Mouse (Mus musculus): ENCODE results near the gene Tnik. TPM values are rescaled to one million over a fixed set of nuclear protein-coding genes. Genes with fewer than 3 reads are reported as not detected.

Tnik gene
- polyA plus RNA-seq (2015; fragmentation: Nextera tagmentation; extraction: Ambion mirVana), result 3.1 and 4.3 TPM in 2 replicates

- WGBS, result under 1% methylated on average over 58 of the region's 59 CpGs
- Histone ChIP-seq H3K4me2 (peak within 1 kb of the TSS; percentile 94), H3K9ac (peak within 1 kb of the TSS; percentile 64), H3K4me3 (replicated peaks) (peak within 1 kb of the TSS; percentile 72), H3K27me3 (peaks cover 5% of the 10 kb centered on the region), H3K4me1 (peaks cover 35% of the 10 kb centered on the region), H3K36me3 (no peaks in the 10 kb centered on the region), H3K9me3 (replicated peaks) (no peaks in the 10 kb centered on the region), H3K27ac (peak within 1 kb of the TSS; percentile 39; the same call in 1 of the 2 replicates)
- ATAC-seq (replicated peaks; ENCODE audit: low FRiP score), result peak; percentile 91
These were observed at the start of gene Tnik for GRCm38 (mm10) chr3:28263002-28263947. Tnik (plus strand) TSS chr3:28263214.

GRCm38 (mm10) chr3:28214886-28215311 is 48.1 kb upstream of the Tnik start:
- Histone ChIP-seq H3K27ac (no peak overlapping the region), H3K27me3 (no peaks in the 10 kb centered on the region), H3K4me2 (no peak overlapping the region), H3K4me1 (no peaks in the 10 kb centered on the region), H3K4me3 (replicated peaks) (no peak overlapping the region), H3K9ac (no peak overlapping the region), H3K9me3 (replicated peaks) (no peaks in the 10 kb centered on the region), H3K36me3 (no peaks in the 10 kb centered on the region)
- no peak for ATAC-seq (replicated peaks; ENCODE audit: low FRiP score)
- 83% methylated on average over 7 of the region's 7 CpGs for WGBS

- no peaks in the 10 kb centered on the region for H3K9me3 ChIP-seq (replicated peaks)
- H3K27ac ChIP-seq, result no peak overlapping the region
- ATAC-seq (replicated peaks; ENCODE audit: low FRiP score), result no peak
- no peaks in the 10 kb centered on the region for H3K27me3 ChIP-seq
- WGBS, result 40% methylated on average over 5 of the region's 5 CpGs
- no peak overlapping the region for H3K4me3 ChIP-seq (replicated peaks)
- no peak overlapping the region for H3K4me2 ChIP-seq
- no peaks in the 10 kb centered on the region for H3K4me1 ChIP-seq
- no peaks in the 10 kb centered on the region for H3K36me3 ChIP-seq
- no peak overlapping the region for H3K9ac ChIP-seq
These were observed 46.0 kb upstream of the Tnik start for GRCm38 (mm10) chr3:28217001-28217400.

GRCm38 (mm10) chr3:28219533-28219932 is 43.5 kb upstream of the Tnik start:
- no peak overlapping the region for H3K4me2 ChIP-seq
- H3K9me3 ChIP-seq (replicated peaks), result no peaks in the 10 kb centered on the region
- WGBS, result 88% methylated on average over 7 of the region's 7 CpGs
- H3K4me3 ChIP-seq (replicated peaks), result no peak overlapping the region
- H3K27ac ChIP-seq, result no peak overlapping the region
- no peak for ATAC-seq (replicated peaks; ENCODE audit: low FRiP score)
- no peaks in the 10 kb centered on the region for H3K27me3 ChIP-seq
- H3K4me1 ChIP-seq, result no peaks in the 10 kb centered on the region
- H3K9ac ChIP-seq, result no peak overlapping the region
- no peaks in the 10 kb centered on the region for H3K36me3 ChIP-seq

- H3K9me3 ChIP-seq (replicated peaks), result no peaks in the 10 kb centered on the region
- no peaks in the 10 kb centered on the region for H3K36me3 ChIP-seq
- H3K9ac ChIP-seq, result no peak overlapping the region
- no peak for ATAC-seq (replicated peaks; ENCODE audit: low FRiP score)
- H3K27ac ChIP-seq, result no peak overlapping the region
- no peak overlapping the region for H3K4me2 ChIP-seq
- no peak overlapping the region for H3K4me3 ChIP-seq (replicated peaks)
- WGBS, result 86% methylated on average over 3 of the region's 3 CpGs
- H3K4me1 ChIP-seq, result no peaks in the 10 kb centered on the region
- no peaks in the 10 kb centered on the region for H3K27me3 ChIP-seq
These were observed 43.0 kb upstream of the Tnik start for GRCm38 (mm10) chr3:28219964-28220363.

GRCm38 (mm10) chr3:28224437-28225356 is 38.3 kb upstream of the Tnik start:
- Histone ChIP-seq H3K9ac (no peak overlapping the region), H3K4me3 (replicated peaks) (no peak overlapping the region), H3K4me2 (no peak overlapping the region), H3K27me3 (no peaks in the 10 kb centered on the region), H3K27ac (no peak overlapping the region), H3K36me3 (no peaks in the 10 kb centered on the region), H3K4me1 (no peaks in the 10 kb centered on the region), H3K9me3 (replicated peaks) (no peaks in the 10 kb centered on the region)
- no peak for ATAC-seq (replicated peaks; ENCODE audit: low FRiP score)
- WGBS, result 78% methylated on average over 15 of the region's 15 CpGs

GRCm38 (mm10) chr3:28225357-28225905 is 37.6 kb upstream of the Tnik start:
- Histone ChIP-seq H3K4me3 (replicated peaks) (no peak overlapping the region), H3K9ac (no peak overlapping the region), H3K4me2 (no peak overlapping the region), H3K4me1 (no peaks in the 10 kb centered on the region), H3K9me3 (replicated peaks) (no peaks in the 10 kb centered on the region), H3K27me3 (no peaks in the 10 kb centered on the region), H3K27ac (no peak overlapping the region), H3K36me3 (no peaks in the 10 kb centered on the region)
- 84% methylated on average over 9 of the region's 9 CpGs for WGBS
- ATAC-seq (replicated peaks; ENCODE audit: low FRiP score), result no peak

- Histone ChIP-seq H3K4me2 (no peak overlapping the region), H3K27me3 (no peaks in the 10 kb centered on the region), H3K4me3 (replicated peaks) (no peak overlapping the region), H3K4me1 (no peaks in the 10 kb centered on the region), H3K9me3 (replicated peaks) (no peaks in the 10 kb centered on the region), H3K9ac (no peak overlapping the region), H3K36me3 (no peaks in the 10 kb centered on the region), H3K27ac (no peak overlapping the region)
- 92% methylated on average over 19 of the region's 19 CpGs for WGBS
- no peak for ATAC-seq (replicated peaks; ENCODE audit: low FRiP score)
These were observed 36.8 kb upstream of the Tnik start for GRCm38 (mm10) chr3:28226181-28226580.

- Histone ChIP-seq H3K4me1 (no peaks in the 10 kb centered on the region), H3K36me3 (no peaks in the 10 kb centered on the region), H3K4me3 (replicated peaks) (no peak overlapping the region), H3K9me3 (replicated peaks) (no peaks in the 10 kb centered on the region), H3K27ac (no peak overlapping the region), H3K27me3 (no peaks in the 10 kb centered on the region), H3K4me2 (no peak overlapping the region), H3K9ac (no peak overlapping the region)
- WGBS, result 58% methylated on average over 4 of the region's 4 CpGs
- ATAC-seq (replicated peaks; ENCODE audit: low FRiP score), result no peak
These were observed 34.1 kb upstream of the Tnik start for GRCm38 (mm10) chr3:28228930-28229329.

- no peak overlapping the region for H3K27ac ChIP-seq
- no peak for ATAC-seq (replicated peaks; ENCODE audit: low FRiP score)
- WGBS, result 84% methylated on average over 2 of the region's 2 CpGs
These were observed 33.5 kb upstream of the Tnik start for GRCm38 (mm10) chr3:28229503-28229902.

GRCm38 (mm10) chr3:28232885-28233284 is 30.1 kb upstream of the Tnik start:
- WGBS, result 84% methylated on average over 4 of the region's 4 CpGs
- Histone ChIP-seq H3K9ac (no peak overlapping the region), H3K4me1 (no peaks in the 10 kb centered on the region), H3K4me2 (no peak overlapping the region), H3K27me3 (no peaks in the 10 kb centered on the region), H3K36me3 (no peaks in the 10 kb centered on the region), H3K27ac (no peak overlapping the region), H3K9me3 (replicated peaks) (no peaks in the 10 kb centered on the region), H3K4me3 (replicated peaks) (no peak overlapping the region)
- ATAC-seq (replicated peaks; ENCODE audit: low FRiP score), result no peak

More at GRCm38 (mm10) chr3:28229503-28229902, 33.5 kb upstream of the Tnik start:
- Histone ChIP-seq H3K36me3 (no peaks in the 10 kb centered on the region), H3K4me2 (no peak overlapping the region), H3K4me3 (replicated peaks) (no peak overlapping the region), H3K27me3 (no peaks in the 10 kb centered on the region), H3K9me3 (replicated peaks) (no peaks in the 10 kb centered on the region), H3K9ac (no peak overlapping the region), H3K4me1 (no peaks in the 10 kb centered on the region)

All from kidney, embryonic 15.5 days (tissue).